Mouse (Mus musculus): ENCODE measurements at regions not wholly inside any gene's neighbourhood (a gene's known extent, or its start where the extent isn't known, plus 50 kb on each side); places are given as distances from the start of the nearest gene placed in this dataset.
A peak's percentile ranks its signal among the peaks of the same experiment; 100 is the strongest.

GRCm38 (mm10) chr7:136265691-136266090 is 549.5 kb upstream of the Mki67 start:
- no peak for DNase-seq (ENCODE audit: inconsistent ontology term)

GRCm38 (mm10) chr7:136267716-136268489 is 551.7 kb upstream of the Mki67 start:
- DNase-seq (ENCODE audit: inconsistent ontology term) = peak; percentile 45

GRCm38 (mm10) chr7:136275651-136276050 is 559.5 kb upstream of the Mki67 start:
- peak; percentile 31 for DNase-seq (ENCODE audit: inconsistent ontology term)

- DNase-seq (ENCODE audit: inconsistent ontology term) = no peak
These were observed 567.6 kb upstream of the Mki67 start for GRCm38 (mm10) chr7:136283770-136284169.

- DNase-seq (ENCODE audit: inconsistent ontology term) = no peak
These were observed 569.4 kb upstream of the Mki67 start for GRCm38 (mm10) chr7:136285606-136286005.

- peak; percentile 4 for DNase-seq (ENCODE audit: inconsistent ontology term)
These were observed 577.5 kb upstream of the Mki67 start for GRCm38 (mm10) chr7:136293536-136294145.

GRCm38 (mm10) chr7:136294445-136294844 is 578.3 kb upstream of the Mki67 start:
- no peak for DNase-seq (ENCODE audit: inconsistent ontology term)

GRCm38 (mm10) chr7:136297901-136298513 is 581.8 kb upstream of the Mki67 start:
- DNase-seq (ENCODE audit: inconsistent ontology term) = no peak

GRCm38 (mm10) chr7:136306137-136306536 is 588.3 kb upstream of the Mgmt start:
- no peak for DNase-seq (ENCODE audit: inconsistent ontology term)

- DNase-seq (ENCODE audit: inconsistent ontology term) = no peak
These were observed 585.6 kb upstream of the Mgmt start for GRCm38 (mm10) chr7:136308765-136309164.

- peak; percentile 16 for DNase-seq (ENCODE audit: inconsistent ontology term)
These were observed 567.1 kb upstream of the Mgmt start for GRCm38 (mm10) chr7:136327281-136327680.

GRCm38 (mm10) chr7:136330431-136330830 is 564.0 kb upstream of the Mgmt start:
- no peak for DNase-seq (ENCODE audit: inconsistent ontology term)

GRCm38 (mm10) chr7:136332805-136333204 is 561.6 kb upstream of the Mgmt start:
- no peak for DNase-seq (ENCODE audit: inconsistent ontology term)

GRCm38 (mm10) chr7:136341599-136342210 is 552.7 kb upstream of the Mgmt start:
- peak; percentile 34 for DNase-seq (ENCODE audit: inconsistent ontology term)

GRCm38 (mm10) chr7:136342211-136342799 is 552.1 kb upstream of the Mgmt start:
- peak; percentile 58 for DNase-seq (ENCODE audit: inconsistent ontology term)

- DNase-seq (ENCODE audit: inconsistent ontology term) = peak; percentile 90
These were observed 551.6 kb upstream of the Mgmt start for GRCm38 (mm10) chr7:136342822-136343221.

GRCm38 (mm10) chr7:136343494-136343893 is 550.9 kb upstream of the Mgmt start:
- no peak for DNase-seq (ENCODE audit: inconsistent ontology term)

- DNase-seq (ENCODE audit: inconsistent ontology term) = no peak
These were observed 549.4 kb upstream of the Mgmt start for GRCm38 (mm10) chr7:136345051-136345450.

- no peak for DNase-seq (ENCODE audit: inconsistent ontology term)
These were observed 547.9 kb upstream of the Mgmt start for GRCm38 (mm10) chr7:136346531-136346930.

GRCm38 (mm10) chr7:136348309-136348708 is 546.1 kb upstream of the Mgmt start:
- DNase-seq (ENCODE audit: inconsistent ontology term) = no peak

GRCm38 (mm10) chr7:136349651-136350050 is 544.8 kb upstream of the Mgmt start:
- DNase-seq (ENCODE audit: inconsistent ontology term) = no peak

- peak; percentile 90 for DNase-seq (ENCODE audit: inconsistent ontology term)
These were observed 537.4 kb upstream of the Mgmt start for GRCm38 (mm10) chr7:136357011-136357410.
